Mouse (Mus musculus): ENCODE measurements around the gene Rbm28.
A peak's percentile ranks its signal among the peaks of the same experiment; 100 is the strongest.
"Not testable (repeated sequence)": the region's sequence is repeated elsewhere in the genome, so short reads cannot be mapped to it uniquely, and the experiment has no call there.

Rbm28 gene

DNA sequence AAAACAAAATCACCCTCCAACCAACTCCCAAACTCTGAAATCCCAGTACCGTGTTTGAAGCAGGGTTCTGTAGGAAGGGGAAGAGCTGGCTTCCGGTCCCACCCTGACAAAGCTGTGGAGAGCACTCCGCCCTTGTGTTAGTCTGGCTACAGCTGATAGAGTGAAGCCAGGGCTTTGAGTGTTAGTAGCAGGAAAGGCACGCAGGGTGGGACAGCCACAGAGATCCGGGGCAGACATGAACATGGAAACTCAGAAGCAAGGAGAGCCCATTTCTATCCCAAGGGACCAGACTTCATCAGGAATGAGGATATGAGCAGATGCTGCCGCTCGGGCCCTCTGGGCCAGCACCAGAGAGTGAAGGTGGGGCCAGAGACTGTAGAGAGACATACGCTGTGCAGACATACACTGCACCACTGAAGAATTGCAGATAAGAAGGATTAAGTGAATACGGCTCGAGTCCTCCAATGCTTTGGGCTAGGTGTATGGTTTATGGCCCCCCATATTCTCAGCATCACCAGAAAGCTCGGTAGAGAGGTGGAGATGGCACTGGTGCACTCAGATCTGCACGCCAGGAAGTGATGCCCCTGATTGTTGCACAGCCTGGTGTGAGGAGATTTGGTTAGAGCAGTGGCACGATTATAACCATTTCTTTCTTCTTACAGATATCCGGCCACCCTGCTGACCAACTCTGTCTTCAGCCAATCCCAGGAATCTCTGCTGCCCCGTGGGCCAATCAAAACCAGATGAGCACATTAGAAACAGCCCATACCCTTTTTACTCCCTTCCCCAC is 29.4 kb upstream of the Rbm28 start:
- no peak for DNase-seq

DNA sequence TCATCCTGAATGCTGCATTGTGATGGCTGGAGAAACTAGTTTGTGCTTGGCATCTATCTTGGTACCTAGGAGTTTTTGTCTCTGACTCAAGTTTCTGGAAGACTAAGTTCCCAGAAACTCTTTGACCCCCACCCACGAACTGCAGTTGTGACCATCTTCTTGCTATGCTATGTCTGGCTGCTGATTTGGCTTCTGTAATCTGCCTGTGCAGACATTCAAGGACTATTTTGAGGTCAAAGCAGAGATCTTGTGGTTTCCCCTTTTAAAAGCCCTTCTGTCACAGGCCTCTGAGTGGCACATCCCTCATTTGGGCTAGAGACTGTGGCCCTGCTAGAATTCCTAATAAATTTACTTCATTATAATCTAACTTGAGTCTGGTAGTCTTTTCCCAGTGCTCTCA is 23.1 kb upstream of the Rbm28 start:
- no peak for DNase-seq

DNA sequence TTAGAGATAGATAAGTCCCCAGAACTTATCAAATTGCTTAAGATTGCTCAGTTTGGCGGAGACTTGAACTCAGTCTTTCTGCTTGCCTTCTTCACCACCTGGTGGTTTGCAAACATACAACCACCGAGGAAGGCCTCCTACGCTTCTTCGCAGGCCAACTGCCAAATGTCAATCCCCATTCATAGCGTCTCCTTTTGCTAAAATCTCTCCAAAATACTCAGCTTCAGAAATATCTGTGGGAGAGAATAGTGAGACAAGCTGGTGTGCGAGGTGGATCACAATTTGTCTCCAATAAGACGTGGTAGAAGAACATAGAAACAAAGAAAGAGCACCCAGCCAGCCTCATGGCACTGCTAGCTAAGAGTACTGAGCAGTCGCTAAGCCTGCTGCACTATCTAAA is 15.0 kb upstream of the Rbm28 start:
- DNase-seq: no peak

- DNase-seq: peak; percentile 56 to 58
These were observed 14.3 kb upstream of the Rbm28 start, which contains the start of gene Prrt4 for GRCm38 (mm10) chr6:29178888-29179658. Gene Prrt4, minus strand, starts transcription at chr6:29179584.

DNA sequence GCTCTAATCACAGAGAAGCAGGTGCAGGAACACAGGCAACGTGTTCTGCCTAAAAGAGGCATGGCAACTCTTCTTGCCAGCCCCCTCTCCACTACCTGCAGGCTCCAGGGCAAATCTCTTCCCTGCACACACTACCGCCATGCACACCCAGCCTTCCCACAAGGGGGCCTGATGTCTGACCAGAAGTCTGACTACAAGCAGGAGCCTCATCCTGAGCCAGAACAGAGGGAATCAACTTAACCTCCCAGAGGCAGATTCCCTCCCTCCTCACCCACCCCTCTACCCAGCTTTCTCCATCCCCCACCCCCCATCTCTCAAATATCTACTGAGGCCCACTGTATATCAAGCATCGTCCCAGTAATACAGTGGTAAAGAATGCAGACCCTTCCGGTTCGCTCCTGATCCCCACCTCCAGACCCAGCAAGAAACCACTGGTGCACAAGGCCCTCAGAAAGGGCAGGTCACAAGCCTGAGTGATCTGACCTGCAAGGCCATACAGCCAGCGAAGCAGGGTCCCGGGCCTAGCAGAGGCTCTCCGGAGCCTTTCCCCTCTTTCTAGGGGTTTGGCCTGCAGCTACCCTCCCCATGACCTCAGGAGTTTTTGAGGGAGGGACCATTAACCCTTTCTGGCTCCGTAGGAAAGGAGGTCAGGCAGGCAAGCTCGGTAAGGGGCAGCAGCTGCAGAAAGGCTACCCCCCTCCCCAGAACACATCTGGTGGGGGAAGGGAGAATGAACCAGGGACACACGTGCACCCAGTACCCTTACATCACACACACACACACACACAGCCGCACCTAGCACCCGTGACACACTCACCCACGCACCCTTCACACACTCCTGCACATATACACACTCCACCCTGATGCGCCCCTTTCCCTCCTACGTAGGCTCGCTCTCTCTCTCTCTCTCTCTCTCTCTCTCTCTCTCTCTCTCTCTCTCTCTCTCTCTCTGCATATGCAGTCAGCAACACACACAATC is 13.4 kb upstream of the Rbm28 start:
- DNase-seq: no peak

GRCm38 (mm10) chr6:29175113-29175512 is 10.3 kb upstream of the Rbm28 start:
- no peak for DNase-seq

GRCm38 (mm10) chr6:29174368-29174767 is 9.6 kb upstream of the Rbm28 start:
- no peak for DNase-seq

- DNase-seq: peak; percentile 73 to 74
These were observed 6.2 kb upstream of the Rbm28 start for GRCm38 (mm10) chr6:29170952-29171388.

GRCm38 (mm10) chr6:29170063-29170921 is 5.5 kb upstream of the Rbm28 start:
- peak; percentile 34 to 35 for DNase-seq

GRCm38 (mm10) chr6:29169675-29170062 is 4.9 kb upstream of the Rbm28 start:
- peak in 1 of 2 experiments; percentile 4 for DNase-seq

DNA sequence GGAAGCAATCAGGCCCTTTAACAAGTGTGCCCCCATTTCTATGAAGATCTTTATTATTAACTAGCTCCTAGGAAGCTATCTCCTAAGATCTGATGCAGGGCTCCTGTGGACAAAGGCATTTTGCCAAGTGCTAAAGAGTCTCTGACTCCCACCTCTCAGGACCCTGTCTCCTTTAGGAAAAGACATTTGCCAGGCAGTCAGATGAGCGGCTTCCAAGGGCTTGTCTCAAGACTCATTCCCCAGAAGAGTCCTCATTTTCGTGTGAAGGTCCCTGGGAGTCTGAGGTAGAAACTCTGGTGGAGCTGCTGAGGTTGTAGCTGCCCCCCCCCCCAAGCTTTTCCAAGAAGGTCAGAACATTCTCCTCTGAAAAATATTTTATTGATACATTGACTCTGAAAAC is 4.1 kb upstream of the Rbm28 start:
- no peak for DNase-seq

DNA sequence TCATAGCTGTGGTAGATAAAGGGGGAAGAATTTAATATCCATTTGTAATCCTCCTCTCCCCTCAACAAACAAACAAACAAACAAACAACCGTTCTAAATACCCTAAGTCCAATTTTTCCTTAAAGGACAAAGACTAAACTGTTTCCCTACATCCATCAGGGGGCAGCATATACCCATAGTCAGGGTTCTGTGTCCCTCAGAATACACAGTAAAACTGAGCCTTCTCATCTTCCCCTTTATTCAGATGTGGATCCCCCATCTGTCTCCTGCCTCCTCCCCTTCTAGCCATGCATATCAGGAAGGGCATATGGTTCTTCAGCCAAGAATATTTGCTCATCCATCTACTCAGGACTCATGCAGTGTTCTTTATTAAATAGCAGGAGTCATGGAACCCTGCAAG is 1.4 kb upstream of the Rbm28 start:
- peak; percentile 39 to 52 for DNase-seq

- not testable (repeated sequence) for DNase-seq
These were observed 3.5 kb downstream of the Rbm28 start for GRCm38 (mm10) chr6:29161291-29161690.

DNA sequence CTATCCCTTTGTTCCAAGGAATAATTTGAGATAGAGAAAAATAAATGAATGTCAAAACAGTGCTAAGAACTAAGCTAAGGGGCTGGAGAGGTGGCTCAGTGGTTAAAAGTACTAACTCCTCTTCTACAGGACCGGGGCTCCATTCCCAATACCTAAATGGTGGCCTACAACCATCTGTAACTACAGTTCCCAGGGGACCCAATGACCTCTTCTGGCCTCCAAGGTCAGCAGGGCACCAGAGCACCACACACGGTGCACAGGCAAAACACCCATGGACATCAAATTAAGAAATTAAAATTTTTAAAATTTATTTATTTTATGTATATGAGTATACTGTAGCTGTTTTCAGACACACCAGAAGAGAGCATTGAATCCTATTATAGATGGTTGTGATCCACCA is 4.0 kb downstream of the Rbm28 start:
- DNase-seq: no peak

DNA sequence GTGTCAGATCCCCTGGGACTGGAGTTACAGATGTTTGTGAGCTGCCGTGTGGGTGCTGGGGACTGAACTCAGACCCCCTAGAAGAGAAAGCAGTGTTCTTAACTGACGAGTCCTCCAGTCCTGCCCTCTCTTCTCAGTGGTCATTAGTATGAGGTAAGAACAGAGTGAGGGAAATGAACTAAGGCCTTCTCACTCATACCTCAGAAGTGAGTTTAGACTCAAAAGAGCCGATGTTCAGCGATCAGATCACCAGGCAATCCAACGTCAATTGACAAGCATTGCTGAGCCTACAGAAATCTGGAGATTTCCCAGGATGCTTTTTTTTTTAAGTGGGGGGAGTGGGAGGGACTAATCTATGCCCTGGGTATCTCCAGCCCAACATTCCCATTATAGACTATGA is 8.5 kb downstream of the Rbm28 start:
- DNase-seq: no peak

- no peak for DNase-seq
These were observed 14.8 kb downstream of the Rbm28 start for GRCm38 (mm10) chr6:29150001-29150400.

- DNase-seq: no peak
These were observed 17.3 kb downstream of the Rbm28 start for GRCm38 (mm10) chr6:29147407-29148010.

GRCm38 (mm10) chr6:29146641-29147040 is 18.2 kb downstream of the Rbm28 start:
- no peak for DNase-seq

DNA sequence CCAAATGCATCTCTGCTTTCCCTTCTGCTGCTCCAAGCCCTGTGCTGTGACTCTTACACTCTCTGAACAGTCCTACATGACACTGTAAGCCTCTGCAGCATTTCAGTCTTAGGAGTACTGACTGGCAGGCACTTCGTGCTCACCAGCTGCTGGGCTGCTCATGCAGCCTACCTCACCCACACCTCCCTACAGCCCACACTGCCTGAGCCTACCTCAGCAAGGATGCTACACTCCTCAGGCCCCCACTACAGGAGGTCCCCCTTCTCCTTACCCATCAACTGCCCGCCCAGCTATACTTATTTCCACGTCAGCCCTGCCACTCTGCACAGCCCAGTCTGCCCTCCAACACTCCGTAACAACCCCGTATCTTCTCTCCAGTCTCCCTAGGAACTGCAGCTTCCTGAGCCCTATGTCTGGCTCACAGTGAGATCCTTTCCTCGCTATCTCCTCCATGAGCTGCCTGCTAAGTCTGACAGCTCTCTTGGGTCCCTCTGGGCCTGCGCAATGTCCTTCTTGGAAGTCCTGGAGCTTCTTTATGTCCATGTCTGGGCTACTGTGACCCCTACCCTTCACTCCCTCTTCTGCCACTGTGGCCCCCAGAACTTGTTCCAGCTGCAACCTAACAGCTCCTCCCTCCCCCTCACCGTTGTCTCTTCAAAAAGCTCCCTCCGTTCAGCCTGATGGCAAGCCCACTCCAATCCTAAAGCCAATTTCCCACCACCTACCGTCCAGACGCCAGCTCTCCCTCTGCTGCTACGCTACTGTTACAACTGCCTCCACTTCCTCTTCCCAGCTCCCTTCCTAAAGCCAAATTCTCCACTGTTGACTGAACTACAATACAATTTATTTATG is 19.1 kb downstream of the Rbm28 start:
- DNase-seq: no peak

DNA sequence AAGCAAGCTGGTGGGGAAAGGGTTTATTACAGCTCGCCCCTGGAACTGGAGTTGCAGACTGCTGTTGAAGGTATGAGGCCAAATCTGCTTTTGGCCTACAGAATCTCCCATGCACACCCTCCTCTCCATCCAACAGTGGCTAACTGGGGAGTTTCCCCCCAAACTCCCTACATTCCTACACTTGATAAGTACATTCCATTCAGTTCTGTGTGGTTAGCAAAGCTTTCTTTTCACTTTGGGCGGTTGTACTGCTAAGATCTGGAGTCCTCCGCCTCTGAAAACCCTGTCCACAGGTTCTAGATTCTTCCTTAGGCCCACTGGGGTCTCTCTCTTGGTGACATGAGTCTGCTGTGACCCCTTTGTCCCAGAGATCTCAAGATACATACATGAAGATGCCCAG is 19.8 kb downstream of the Rbm28 start:
- no peak for DNase-seq

All from cerebellum, postnatal 36 days (tissue).